Mouse (Mus musculus): ENCODE measurements around the gene Exosc8.

GRCm38 (mm10) chr3:54731626-54732150 lies 3.5 kb downstream of the Exosc8 start:
- TF ChIP-seq CHD2 (IDR thresholded peaks at IDR 0.05; ENCODE audit: low read depth, low read length) (no peak), HCFC1 (IDR thresholded peaks at IDR 0.05; ENCODE audit: borderline replicate concordance, insufficient read depth, low read length) (no peak), MAFK (IDR thresholded peaks at IDR 0.05; ENCODE audit: insufficient read depth, low read depth, low read length) (no peak), ZNF384 (IDR thresholded peaks at IDR 0.05; ENCODE audit: low read depth, low read length) (no peak)
